Mouse (Mus musculus) right cerebral cortex, postnatal 36 days (tissue): ENCODE results near the gene Mrpl46.

Source experiments
- DNase-seq, 2 experiments: peaks; one replicate each; pipeline ENCODE4 v3.0.0; 2022; ENCODE audit warnings: low spot score in 2 of 2, mixed read lengths in 1 of 2

The Mrpl46 gene

DNA sequence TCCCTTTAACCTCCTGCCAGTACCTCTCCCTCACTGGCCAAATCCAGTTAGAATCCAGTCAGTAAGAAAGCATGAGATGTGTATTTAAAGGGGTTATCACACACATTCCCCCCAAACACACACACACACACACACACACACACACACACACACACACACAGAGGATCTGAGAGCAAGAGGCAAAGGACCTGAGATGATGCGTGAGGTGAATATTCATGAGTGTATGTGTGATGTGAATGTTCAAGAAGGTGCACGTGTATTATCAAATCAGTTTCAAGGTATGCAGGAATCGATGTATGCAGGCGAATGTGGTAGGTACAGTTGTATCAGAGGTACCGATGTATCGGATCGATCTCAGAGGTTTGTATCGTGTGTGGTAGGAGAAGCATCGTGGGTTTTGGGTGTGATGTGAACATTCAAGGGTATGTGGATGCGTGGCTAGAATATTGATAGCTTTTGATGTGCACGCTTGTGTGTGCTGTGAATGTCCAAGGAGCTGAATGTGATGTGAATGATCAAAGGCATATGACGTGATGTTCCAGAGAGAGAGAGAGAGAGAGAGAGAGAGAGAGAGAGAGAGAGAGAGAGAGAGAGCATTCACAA is 15.3 kb downstream of the Mrpl46 start:
- no peak for DNase-seq

DNA sequence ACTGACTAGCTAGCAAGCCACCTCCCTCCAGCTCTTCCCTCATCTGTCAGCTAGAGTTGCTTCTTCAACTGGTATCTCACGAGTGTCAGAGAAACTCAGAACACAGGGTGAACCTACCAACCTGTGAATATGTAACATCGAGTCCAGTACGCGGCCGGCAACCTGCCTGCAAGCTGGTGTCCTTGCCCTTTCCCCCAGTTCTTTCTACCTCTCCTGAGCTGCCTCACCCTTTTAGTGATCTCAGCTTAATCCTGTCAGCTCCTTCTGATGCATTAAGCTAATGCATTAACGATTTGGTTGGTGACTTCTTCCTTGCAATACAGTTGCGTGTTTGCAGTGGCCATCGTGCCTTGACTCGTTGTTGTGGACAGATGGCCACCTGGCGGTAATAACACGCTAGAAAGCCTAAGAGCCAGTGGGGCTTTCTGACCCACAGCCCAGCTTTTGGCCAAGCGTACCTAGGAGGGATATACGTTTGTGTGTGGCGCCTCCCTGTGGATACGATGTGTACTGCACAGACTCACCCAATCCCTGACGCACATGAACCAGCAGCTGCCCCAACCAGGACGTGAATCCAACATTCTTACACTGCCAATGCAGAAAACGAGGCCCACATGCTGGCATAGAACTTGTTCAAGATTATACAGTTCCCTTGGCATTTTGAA is 17.2 kb downstream of the Mrpl46 start:
- peak; percentile 83 to 87 for DNase-seq

DNA sequence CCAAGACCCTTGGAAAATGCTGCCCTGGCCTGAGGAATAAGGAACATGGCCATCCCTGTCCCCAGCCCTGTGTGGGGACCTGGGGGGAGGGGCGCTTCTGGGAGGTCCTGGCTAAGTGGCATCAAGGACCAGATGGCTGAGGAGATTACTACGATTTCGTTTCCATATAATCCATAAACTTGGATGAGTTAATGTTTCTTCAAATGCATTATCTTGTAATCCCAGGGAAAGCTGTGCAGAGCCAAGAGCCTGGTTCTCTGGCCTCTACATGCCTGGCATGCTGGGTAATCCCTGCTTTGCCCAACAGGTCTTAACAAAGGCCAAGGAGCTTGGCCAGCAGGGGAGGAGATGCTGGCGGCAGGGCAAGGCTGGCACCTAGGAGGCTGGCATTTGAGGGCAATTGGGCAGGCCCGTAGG is 18.1 kb downstream of the Mrpl46 start:
- no peak for DNase-seq

DNA sequence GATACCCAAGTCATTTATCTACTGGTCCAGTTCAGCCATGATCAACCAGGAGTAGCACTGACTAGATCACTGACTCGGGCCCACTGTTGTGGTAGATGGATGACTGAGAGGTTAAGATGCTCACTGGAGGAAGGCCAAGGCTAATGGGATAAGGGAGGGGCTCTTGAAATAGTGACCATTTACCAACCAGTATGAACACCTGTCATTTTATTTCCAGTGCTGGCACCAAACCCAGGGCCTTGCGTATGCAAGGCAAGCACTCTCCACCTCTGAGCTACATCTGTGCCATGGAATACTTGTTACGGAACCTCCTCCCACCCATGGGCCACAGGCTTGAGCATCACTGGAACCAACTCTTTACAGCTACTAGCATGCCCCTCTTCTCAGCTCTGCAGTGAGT is 19.5 kb downstream of the Mrpl46 start:
- no peak for DNase-seq

DNA sequence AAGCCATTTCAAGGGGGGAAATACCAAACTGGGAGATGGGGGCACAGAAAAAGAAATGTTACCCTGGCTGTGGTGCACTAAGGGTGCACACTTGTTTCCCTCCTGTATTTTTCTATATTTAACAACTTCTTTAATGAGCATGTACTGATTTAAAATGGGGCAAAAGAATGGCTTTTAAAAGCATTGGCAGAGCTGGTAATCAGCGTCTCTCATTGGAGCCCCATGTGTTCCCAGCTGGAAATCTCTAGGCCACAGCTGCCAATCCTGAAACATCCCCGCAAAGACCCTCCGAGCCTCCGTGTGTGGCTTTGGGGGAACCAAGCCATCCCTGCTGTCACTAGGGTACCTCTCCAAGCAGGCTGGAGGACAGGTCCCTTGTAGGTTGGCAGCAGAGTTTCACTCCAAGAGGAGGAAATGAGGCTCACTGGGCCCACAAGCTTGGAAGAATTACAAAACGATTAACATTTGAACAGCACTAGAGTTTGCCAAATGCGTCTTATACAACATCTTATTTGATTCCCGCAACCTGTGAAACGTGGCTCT is 28.8 kb downstream of the Mrpl46 start:
- DNase-seq: no peak

DNA sequence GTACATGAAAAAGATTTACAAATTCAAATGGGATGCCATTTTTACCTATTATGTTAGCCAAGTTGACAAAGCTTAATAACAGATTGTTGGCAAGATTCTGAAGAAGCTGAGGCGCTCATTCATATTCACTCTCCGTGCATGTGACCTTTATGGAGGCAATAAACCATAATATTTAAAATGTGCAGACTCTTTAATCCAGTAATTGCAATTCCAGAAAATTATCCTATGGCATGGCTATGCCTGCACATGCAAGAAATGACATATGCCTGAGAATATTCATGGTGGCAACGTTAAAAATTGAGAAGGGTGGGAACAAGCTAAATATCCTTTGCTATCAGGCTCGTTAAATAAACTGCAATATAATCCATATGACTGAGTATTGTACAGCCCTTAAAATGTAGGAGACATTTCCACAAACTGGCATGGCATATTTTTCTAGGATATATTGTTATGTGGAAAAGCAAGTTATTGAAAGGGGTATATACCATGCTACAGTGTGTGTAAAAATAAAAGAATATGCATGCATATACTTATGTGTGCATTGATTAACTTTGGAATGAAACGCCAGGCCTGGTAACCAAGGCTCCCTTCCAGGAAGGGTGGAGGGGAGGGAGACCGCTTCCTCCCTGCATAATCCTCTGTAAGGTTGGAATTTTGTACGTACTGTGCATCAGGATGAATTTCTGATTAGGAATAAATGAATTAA is 29.4 kb downstream of the Mrpl46 start:
- DNase-seq: no peak

DNA sequence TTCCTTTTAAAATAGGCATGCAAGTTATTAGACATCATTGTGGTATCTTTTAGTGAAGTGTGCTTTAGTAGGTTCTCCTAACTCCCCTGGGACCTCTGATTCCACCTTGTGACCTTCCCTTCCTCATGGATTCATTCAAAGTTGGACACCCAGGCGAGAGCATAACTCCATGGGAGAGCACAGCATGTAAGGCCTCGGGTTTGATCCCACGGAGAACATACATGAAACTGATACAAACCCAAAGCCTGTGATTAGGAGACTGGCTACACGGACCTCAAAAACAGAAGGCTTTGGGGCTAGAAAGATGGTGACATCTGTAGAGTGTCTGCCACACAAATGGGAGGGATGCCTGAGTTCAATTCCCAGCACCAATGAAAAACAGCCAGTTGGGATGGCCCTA is 30.4 kb downstream of the Mrpl46 start:
- DNase-seq: no peak

DNA sequence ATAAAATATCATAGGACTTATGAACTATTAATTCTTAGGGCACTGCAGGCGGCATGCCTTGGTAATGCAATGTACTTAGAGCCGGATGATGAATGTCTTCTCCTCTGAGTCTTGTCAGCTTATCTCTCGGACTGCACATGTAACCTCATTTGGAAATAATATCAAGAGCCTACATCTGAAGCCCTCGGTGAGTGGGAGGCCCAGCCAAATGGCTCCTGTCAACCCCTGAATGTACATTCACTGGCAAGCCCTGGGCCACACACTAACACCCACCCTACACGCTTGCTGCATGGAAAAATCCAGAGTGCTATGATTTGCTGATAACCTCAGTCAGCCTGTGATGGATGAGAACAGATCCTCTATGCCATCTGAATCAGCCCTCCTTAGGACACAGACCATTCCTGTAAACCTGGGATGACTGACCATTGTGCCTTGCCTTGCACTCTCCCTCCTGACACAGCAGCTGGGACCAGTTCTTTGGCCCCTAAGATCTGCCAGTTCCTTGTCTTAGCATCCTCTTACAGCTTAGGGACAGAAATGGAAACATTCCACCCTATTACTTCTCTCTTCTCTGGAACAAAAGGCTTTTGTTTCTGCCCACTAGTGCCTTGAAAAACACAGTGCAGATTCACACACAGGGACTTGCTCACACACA is 39.5 kb downstream of the Mrpl46 start:
- DNase-seq: no peak

DNA sequence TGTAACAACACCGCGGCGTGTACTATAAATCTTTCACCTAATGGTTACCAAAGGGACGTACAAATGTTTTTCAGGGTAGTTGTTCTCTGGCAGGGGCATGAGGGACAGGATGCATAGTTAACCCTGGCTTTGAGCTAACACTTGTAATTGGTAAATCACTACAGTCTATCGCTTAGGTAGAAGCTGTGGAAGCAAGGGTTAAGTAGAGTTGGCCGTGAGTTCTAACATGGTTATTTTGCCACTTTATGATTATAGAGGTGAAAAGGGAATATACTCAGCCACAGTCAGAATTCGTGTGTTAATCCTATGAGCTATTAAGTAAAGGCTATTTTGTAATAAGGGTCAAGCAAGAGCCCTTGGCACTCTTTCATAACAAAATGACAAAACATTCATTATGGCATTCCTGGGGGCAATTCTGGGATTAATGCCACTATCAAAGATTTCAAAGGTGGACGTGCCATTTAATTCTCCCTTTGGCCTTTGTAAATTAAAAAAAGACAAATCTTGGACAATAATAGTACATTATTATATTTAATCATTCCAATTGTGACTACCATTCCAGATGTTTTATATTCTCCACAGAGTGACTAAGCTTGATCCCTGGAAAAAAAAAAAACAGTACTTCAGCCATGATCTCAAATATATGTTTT is 43.9 kb downstream of the Mrpl46 start:
- DNase-seq: no peak

DNA sequence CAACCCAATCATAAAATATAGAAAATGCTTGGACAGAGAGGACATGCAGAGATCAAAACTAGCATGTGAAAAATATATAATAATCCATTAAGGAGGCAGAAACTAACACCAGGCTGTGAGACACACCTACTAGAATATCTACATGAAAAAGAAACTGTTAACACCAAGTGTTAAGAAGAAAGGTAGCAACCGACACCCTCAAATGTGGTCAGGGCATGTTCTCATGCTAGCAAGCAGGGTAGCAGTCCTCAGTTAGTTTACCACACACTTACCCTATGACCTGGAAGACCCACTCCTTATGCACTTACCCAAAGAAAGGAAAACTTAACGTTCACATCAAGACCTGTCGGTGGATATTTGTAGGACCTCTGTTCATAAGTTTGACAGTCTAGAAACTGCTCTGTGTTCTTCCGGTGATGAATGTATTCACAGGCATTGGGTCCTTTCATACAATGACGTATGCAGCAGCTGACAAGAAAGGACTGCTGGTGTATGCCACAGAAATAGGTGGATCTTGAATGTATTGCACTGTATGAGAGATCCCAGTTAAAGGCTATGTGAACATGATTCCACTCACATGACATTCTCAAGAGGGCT is 45.6 kb downstream of the Mrpl46 start, which contains the start of gene Ntrk3:
Gene Ntrk3 (minus strand): TSS at position 399 of the 597 bp plus-strand sequence.
- DNase-seq: no peak

DNA sequence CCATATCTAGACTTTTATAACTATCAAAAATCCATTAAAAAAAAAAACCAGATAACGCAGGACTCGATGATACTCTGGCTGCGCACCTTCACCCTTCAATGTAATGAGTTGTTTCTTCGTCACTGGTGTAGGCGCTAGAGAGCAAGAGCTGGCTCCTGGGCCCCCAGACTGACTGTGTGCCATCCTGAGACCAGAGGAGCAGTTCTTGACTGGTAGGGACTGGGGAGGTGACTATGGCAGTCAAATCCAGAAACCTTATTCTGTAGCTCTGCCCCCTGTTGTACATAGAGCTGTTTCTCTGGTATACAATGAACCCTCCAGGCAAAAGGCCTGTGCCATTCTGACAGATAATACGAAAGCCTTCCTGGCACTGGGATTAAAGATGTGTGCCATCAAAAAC is 46.1 kb downstream of the Mrpl46 start:
- no peak for DNase-seq

DNA sequence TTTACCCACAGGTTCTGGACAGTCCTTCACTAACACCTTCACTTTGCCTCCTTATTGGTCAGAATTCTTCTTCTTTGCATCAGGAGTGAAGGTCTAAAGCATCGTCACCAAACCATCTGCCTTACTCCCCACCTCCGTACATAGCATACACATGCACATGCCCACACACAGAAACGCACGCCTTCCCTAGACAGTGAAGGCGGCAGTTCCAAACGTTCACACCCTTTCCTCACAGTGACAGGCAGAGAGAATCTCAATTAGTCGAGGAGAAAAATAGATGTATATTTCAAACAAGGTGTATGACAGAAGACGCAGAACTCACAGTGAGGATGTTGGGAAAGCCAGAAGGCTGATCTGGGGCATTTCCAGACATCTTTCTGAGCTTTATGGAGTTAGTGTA is 51.9 kb downstream of the Mrpl46 start:
- peak; percentile 61 to 77 for DNase-seq
